Mouse (Mus musculus) kidney, adult 8-10 months (tissue): Measurements from ENCODE around the gene Dppa2.
"Not testable (repeated sequence)": the region's sequence is repeated elsewhere in the genome, so short reads cannot be mapped to it uniquely, and the experiment has no call there.

Experiments used
- DNase-seq, 2 experiments: peaks; one replicate each; pipeline ENCODE4 v3.0.0; 2022

Dppa2 gene

DNA sequence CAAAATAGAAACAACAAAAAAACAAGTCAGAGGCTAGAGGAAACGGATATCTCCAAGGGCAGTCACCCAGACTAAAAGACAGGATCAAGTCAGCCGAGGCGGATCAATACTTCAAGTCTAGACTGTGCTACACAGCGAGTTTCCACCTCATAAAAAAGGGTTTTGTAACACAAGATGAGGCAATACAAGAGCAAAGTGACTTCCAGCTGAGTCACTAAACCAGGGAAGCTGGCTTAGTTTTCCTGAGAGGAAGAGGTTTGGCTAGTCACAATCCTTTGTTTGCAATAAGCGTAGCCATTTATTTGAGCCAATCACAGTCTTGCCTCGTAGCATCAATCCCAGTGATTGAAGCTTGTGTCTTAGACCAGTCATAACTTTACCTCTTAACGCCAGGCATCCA is at the start of gene Dppa2:
Dppa2 (plus strand) TSS at position 400 of the 400 bp plus-strand sequence.
- no peak for DNase-seq

DNA sequence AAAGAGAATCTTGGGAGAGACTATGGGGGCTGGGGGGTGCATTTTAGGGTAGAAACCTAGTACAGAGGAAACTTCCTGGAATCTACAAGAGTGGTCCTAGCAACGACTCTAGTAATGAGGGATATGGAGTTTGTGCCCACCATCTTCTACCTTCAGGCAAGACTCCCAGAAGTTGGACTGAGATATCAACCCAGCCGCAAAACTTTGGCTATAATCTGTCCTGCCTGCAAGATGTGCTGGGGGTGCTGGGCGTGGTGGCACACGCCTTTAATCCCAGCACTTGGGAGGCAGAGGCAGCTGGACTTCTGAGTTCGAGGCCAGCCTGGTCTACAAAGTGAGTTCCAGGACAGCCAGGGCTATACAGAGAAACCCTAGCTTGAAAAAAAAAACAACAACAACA is 49.1 kb upstream of the Dppa2 start:
- no peak for DNase-seq

DNA sequence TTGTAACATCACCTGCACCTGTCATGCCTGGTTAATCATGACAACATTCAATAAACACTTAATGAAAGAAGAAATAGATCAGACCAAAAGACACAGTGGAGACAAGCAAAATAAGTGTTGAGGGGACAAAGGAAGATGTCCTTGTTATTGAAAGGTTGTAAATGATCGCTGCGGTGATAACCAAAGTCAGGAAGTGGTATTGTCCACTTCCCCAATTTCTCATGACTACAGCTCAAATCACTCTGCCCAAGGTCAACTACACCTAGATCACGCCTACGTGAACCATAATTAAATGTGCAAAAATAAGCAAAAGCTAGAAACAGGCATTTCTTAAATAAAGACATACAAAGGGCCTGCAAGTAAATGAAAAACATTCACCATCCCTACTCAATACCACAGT is 44.2 kb upstream of the Dppa2 start:
- DNase-seq = no peak

DNA sequence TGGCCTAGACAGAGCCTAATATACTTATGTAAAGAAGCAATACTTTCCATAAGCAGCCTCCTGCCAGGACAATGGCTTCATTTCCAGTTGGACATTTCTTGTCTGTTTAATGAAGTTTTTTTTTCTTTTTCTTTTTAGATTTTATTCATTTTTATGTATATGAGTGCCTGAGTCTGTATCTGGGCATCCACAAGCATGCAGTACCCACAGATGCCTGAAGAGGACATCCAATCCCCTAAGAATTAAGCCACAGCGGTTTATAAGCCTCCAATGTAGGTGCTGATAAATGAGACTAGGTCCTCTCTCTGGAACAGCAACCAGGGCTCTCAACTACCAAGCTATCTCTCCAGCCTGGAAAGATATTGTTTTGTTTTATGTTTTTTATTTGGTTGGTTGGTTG is 40.8 kb upstream of the Dppa2 start:
- no peak for DNase-seq

DNA sequence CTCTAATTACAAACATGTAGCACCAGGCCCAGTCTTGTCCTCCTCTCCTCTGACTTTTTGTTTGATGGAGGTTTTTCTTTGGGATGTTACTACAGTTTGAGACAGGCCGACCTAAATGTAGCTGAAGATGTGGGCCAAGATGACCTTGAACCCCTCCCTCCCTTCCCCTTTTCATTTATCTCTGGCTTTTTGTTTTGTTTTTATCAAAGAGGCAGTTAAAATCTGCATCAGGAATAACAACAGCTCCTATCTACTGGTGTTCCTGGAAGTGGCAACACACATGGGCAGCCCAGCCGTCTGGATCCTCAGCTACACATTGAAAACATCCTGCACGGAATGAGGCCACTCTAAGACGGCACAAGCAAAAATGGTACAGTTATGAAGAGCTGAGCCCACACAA is 37.9 kb upstream of the Dppa2 start:
- no peak for DNase-seq

DNA sequence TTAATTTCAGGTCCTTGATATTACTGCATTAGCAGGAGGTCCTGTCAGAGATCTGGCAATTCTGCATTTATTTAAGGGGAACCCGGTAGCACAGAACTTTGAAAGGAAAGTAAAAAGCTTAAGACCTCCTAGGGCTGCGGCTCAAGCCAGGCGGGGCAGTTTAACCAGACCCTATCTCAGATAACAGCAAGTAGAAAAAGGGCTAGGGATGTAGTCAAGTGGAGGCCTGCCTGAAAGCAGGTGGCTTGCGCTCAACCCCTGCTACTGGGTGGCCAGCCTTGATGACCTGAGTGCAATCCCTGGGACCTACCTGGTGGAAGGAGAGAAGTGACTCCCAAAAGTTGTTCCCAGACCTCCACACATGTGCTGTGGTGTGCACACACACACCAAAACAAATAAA is 26.8 kb upstream of the Dppa2 start:
- no peak for DNase-seq

DNA sequence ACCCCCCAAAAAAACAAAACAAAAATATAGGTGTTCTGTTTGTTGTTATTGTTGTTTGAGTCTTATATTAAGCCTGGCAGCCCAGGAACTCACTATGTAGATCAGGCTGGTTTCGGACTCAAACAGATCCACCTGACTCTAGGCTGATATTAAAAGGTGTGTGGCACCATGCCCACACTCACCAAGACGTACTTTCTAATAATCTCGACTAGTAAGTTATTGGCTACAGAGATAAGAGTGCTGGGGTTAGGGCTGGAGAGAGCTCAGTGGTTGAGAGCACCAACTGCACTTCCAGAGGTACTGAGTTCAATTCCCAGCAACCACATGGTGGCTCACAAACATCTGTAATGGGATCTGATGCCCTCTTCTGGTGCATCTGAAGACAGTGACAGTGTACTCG is 22.8 kb upstream of the Dppa2 start:
- no peak for DNase-seq

DNA sequence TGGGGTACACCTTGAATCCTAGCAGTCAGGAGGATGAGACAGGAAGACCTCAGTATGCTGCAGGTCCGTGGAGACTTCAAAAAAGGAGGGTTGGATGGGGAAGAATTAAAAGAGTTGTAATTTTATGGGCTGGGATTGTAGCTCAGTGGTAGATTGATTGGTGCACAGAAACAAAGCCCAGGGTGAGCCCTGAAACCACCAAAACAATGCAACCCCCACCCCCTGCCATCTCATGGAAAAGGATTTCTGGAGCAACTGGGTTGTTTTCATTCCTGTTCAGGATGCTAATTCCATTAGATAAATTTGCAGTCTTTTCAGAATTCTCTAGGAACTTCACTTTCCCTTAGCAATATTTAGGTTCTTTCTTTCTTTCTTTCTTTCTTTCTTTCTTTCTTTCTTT is 20.9 kb upstream of the Dppa2 start:
- DNase-seq = no peak

DNA sequence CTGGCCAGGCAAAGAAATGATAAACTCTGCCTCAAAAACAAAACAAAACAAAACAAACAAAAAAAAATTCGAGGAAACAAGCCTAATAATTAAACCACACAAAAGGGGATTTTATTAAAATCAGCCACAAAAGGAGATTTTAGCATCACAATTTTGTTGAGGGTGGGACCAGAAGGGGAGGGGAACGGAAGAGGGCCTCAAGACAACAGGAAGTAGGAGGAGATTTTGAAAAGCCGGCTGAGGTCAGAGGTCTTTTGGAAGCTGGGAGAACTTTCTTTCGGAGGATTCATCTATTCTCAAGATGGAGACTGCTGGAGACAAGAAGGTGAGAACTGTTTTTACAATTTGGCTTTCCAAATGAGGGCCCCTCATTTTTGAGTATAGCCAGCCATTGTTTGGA is 20.2 kb upstream of the Dppa2 start, which contains the start of gene Dppa4:
Dppa4 (plus strand) TSS at position 217 of the 400 bp plus-strand sequence.
- DNase-seq = no peak

DNA sequence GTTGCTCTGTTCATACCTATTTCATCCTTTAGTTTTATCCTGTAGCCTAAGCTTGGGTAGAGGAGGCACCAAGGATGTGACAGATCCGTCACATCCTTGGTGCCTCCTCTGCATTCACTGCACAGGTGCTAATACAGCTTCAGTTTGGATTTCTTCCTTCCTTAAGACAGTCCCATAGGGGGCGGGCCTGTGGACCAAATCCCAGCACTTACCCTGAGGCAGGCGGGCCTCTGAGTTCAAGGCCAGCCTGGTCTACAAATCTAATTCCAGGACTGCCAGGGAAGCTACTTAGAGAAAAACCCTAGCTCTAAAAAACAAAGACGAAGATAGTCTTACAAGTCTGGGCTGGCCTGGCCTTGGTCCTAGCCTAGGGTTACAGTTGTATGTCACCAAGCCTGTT is 18.2 kb upstream of the Dppa2 start:
- DNase-seq = no peak

DNA sequence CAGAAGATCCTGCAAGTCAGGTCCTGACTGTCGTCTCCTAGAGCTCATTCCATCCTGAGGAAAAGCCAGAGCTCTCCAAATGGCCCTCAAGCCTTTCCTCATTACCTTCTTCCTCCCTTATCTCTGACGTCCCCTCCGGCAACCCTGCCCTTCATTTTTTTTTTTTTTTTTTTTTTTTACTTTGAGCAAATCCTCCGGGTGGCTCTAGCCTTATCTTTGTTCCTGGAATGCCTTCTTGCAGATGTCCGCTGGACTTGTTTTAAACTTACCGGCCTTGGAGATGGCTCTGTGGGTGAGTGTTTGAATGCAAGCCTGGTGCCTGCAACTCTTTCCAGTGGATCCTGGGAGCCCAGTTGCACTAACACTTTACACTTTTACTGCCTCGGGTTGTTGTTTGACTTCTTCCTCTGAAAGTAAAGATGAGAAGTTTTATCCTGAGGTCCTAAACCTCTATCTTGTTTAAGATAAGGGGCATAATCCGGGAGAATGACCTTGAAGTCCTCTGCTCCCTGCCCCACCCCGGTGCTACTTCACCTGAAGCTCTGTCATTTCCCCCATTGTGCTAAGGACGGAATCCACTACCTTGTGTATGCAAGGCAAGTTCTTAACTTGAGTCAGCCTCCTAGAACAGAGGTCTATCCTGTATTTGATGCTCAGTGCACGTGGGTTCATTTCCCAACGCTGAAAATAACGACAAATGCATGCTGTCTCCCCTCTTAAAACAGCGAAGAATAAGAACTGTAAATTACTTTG is 6.1 kb upstream of the Dppa2 start:
- no peak for DNase-seq

DNA sequence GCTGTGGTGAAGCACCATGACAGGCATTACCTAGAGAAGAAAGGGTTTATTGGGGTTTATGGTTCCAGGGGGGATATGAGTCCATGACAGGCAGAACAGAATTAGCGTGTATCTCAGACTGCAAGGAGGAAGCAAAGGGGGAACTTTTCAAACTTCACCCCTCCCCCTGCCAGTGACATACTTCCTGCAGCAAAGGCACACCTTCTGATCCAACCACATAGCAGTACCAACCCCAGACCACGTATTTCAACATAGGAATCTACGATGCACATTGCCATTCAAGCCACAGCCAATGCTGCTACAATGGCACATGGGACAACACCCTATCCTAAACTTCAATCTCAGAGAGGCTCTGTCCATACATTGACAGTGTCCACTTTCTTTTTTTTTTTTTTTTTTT is 3.8 kb upstream of the Dppa2 start:
- DNase-seq = no peak

DNA sequence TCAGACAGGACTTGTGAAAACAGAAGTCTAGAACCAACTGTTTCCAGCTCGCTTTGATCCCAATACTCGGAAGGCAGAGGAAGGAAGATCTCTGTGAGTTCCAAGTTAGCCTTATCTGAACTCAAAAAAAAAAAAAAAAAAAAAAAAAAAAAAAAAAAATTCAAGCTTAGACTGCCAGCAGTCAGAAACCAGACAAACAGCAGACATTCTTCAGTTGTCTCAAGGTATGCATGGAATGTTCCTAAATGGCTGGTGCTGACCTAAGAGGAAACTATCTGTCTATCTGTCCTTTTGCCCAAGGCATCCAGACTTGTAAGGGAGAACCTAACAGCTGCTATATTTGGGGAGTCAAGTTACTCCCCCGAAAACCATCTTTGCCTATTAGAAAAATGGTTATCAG is 275 bp downstream of the Dppa2 start:
- DNase-seq = peak; percentile 6 to 20

DNA sequence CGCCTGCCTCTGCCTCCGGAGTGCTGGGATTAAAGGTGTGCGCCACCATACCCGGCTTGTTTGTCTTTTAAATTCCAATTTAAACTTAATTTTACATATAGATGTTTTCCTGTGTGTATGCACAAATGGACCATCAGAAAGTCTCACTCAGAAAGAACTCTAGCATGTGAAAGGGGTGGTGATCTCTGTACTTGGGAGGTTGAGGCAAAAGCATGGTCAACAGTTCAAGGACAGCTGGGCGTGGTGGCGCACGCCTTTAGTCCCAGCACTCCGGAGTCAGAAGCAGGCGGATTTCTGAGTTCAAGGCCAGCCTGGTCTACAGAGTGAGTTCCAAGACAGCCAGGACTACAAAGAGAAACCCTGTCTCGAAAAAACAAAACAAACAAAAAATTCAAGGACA is 5.2 kb downstream of the Dppa2 start:
- DNase-seq = not testable (repeated sequence)

DNA sequence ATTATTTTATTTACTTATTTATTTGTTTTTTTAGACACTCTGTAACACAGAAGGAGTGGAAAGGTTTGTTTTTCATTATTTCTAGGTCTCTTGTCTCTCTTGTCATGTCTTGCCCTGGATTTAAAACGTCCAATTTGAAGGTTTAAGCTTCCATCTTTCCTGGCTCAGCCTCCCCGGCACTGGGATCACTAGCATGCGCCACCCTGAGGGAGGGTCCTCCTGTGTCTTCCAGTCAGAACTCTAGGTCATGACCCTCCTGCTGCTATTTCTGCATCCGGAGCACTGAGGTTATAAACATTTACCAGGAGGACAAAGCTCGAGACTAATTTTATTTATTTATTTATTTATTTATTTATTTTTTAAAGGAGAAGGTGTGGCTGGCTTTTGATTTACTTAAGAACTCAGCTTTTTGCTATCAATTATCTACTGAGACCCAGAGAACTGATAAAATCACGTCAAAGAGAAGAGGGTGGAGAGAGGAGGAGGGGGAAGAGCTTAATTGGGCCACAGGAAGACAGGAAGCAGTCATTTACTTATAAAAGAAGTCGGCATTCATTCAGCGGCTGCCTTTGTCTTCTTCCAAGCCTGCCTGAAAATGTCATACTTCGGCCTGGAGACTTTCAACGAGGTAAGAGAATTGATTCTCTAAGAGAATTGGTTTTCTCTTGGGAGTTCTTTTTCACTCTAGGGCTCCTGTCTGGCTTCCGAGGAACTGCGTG is 6.4 kb downstream of the Dppa2 start:
- no peak for DNase-seq

DNA sequence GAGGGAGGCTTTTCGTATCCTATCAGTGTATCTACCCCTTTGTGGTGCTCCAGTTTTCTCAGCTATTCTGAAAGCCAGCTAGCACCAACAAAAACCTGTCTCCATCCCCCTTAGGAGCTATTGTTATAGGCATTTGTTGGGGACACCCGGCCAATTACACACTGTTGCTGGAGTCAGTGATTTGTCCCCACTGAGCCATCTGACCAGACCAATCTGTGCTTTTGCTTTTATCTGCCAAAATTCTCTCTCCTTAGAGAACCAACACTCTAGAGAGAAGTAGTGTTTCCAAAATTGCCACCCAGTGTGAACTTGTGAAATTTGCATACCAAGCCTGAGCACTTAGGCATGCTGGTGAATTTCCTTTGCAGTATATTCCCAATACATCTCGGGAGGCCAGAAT is 11.6 kb downstream of the Dppa2 start:
- no peak for DNase-seq

DNA sequence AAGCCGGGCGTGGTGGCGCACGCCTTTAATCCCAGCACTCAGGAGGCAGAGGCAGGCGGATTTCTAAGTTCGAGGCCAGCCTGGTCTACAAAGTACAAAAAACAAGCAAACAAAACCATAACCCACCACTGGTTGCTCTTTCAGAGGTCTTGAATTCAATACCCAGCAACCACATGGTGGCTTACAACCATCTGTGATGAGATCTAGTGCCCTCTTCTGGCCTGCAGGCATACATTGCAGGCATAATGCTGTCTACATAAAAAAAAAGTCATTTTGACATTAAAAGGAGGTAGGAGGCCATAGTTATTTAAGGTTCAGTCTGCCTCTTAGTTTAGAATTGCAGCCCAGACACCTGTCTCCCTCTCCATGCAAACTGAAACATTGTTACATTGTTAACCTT is 17.1 kb downstream of the Dppa2 start:
- no peak for DNase-seq

DNA sequence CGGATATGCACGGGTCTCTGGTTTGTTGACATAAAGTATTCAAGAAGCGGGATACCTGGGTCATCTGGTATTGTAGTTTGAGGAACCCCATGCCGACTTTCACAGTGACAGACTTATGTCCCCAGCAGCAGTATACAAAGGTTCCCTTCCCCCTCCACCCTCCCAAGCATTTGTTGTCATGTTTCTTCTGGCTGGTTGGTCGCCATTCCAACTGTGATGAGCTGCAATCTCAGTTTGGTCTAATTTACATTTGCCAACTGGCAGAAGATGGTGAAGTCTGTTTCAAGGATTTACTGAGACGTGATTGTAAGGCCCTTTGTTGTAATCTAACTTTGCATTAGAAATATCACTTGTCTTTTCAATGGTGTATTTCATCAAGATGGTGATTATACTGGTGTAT is 19.4 kb downstream of the Dppa2 start:
- DNase-seq = no peak

DNA sequence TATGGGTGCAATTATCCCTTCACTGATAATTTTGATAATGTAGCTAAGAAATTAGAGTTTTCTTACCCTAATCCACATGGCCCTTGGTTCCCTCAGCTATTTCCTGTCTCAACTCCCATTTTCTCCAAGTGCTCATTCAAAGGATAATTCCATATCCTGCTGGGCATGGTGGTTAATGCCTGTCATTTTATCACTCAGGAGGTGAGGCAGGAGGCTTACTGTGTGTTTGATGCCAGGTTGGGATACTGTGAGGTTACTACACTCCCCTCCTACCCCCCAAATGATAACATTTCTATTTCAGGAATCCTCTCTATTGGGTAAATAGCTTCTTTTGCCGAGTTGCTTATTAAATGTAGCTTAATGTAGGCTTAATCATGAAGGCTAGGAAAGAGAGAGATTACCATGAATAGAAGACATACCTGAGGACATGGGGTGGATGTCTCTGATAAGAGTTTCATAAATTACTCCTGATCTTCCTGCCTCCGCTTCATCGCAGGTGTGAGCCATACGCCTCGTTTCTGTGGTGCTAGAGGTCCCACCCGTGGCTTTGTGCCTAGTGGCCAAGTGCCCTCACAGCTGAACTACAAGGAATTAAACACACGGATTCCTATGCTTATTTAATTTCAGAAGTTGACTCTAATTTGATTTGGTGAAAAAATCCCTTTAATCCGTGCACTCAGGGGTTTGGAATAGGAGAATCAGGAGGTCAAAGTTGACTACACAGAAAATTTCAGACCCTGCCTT is 20.1 kb downstream of the Dppa2 start:
- no peak for DNase-seq

DNA sequence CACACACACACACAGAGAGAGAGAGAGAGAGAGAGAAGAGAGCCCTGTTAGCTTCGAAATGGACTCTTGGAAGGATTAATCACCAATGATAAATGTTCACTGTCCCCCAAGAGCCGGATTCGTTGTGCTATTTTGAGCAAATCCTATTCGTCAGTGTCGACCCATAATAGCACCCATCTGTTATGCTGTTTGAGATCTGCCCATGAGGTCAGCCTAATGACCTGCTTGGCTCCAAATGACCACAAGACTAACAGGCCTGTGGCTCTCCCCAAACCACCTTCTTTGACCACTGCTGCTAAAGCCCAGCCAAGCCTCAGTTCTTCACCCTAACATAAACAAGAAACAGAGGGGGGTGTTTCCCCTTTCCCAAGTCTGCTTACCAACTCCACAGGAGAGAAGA is 23.2 kb downstream of the Dppa2 start:
- DNase-seq = no peak

DNA sequence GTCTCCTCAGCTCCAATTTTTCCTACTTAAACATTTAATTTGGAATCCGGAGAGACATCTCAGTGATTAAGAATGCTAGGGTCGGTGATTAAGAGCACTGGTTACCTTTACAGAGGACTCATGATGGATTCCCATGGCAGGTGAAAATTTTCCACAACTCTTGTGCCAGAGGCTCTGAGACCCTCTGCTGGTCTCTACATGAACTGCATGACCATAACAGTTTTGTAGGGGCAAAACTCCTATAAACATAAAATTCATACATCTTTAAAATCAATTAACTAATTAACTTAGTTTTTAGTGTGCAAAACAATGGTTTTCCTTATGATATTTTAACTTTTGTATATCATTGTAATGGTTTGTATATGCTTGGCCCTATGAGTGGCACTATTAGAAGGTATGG is 24.7 kb downstream of the Dppa2 start:
- no peak for DNase-seq

DNA sequence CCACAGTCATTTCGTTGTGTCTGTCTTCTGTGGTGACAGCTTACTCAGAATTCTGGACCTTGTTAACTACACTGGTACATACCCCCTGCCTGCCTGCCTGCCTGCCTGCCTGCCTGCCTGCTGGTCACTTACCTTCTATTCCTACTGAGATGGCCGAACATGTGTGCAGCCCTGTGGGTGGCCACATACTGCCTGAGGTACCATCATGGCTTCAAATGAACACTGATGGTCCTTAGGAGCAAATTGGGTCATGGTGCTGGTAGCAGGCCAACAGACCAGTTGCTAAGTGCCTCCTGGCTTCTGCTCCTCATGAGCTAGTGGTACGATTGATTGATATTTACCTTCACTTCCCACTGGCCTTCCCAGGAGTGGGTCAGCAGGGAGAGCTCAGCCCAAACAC is 28.1 kb downstream of the Dppa2 start:
- DNase-seq = no peak

DNA sequence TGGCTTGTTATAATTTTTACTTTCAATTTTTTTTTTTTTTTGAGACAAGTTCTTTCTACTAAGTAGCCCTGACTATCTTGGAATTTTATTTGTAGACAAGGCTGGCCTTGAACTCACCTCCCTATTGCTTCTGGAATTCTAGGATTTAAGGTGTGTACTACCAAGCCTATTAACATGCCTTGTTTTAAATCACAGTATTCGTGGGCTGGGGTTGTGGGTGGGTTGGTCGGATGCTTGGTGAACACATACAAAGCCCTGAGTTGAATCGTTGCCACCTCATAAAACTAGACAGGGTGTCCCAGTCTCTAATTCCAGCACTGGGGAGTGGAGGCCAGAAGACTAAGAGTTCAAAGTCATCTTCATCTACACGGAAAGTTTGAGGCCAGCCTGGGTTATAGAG is 31.6 kb downstream of the Dppa2 start:
- no peak for DNase-seq

DNA sequence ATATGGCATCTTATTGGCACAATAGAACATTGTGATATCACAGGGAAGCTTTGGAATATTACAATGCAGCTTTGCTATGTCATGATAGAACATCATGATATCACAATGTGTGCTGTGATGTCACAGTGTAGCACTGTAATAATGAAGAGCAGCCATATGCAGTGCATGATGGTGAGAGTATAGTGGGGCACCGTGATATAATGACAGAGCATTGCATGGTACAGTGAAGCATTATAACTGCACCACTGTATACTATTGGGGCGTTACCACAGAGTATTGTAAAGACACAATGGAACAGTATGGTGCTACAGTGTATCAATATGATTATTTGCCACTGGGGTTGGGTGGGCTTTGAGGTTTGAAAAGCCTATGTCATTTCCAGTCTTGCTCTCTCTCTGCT is 40.5 kb downstream of the Dppa2 start:
- no peak for DNase-seq
